Mouse (Mus musculus) right cerebral cortex, adult 2 months (tissue): ENCODE data around the gene Cbl.
A peak's percentile ranks its signal among the peaks of the same experiment; 100 is the strongest.

ENCODE experiments used
- DNase-seq, 2 experiments: peaks; one replicate each; pipeline ENCODE4 v3.0.0; 2021 to 2022; ENCODE audit warnings: low spot score in 2 of 2

Gene Cbl

GRCm38 (mm10) chr9:44233802-44234478, at the start of gene Cbl:
TSS of gene Cbl (minus strand) at chr9:44234049.
- DNase-seq = peak; percentile 100

DNA sequence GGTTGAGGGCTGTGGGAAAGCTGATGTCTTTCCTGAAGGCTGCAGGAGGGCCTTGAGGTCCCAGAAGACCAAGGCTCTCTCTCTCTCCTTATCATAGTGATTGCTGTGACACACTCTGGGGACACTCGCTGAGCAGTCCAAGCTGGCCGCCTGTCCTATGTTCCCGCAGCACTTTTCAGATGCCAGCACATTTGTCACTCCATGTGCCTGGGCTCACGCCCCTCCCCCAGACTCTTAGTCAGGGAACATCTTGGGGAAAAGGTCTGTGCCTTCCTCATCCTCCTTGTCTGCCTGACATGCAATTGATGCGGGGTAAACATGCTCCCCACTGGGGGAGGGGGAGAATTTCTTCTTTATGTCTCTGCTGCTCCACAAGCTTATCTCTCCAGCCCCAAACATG, 49.3 kb upstream of the Cbl start:
- DNase-seq = no peak

- DNase-seq = no peak
Measured at GRCm38 (mm10) chr9:44269973-44270372, 36.1 kb upstream of the Cbl start.

DNA sequence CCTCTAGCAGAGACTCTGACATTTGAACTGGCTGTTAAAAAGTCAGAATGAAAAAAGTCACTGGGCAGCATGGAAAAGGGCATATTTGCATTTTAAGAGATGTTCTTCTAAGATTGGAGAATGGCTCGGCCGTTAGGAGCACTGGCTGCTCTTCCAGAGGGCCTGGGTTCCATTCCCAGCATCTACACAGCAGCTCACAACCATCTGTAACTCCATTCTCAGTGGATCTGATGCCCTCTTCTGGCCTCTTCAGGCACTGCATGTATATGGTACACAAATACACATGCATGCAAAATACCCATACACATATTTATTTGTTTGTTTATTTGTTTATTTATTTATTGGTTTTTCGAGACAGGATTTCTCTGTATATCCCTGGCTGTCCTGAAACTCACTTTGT, 35.2 kb upstream of the Cbl start:
- DNase-seq = no peak

- DNase-seq = no peak
Measured at GRCm38 (mm10) chr9:44268432-44268831, 34.6 kb upstream of the Cbl start, which contains the start of gene Nlrx1. TSS of gene Nlrx1 (minus strand) at chr9:44268599.

GRCm38 (mm10) chr9:44268027-44268360, 34.1 kb upstream of the Cbl start:
- DNase-seq = peak; percentile 65 to 68

- no peak for DNase-seq
Measured at GRCm38 (mm10) chr9:44267319-44268026, 33.6 kb upstream of the Cbl start.

GRCm38 (mm10) chr9:44266478-44267226, 32.8 kb upstream of the Cbl start:
- peak; percentile 55 to 59 for DNase-seq

GRCm38 (mm10) chr9:44261388-44261787, 27.5 kb upstream of the Cbl start:
- no peak for DNase-seq

- no peak for DNase-seq
Measured at GRCm38 (mm10) chr9:44259014-44259413, 25.2 kb upstream of the Cbl start.

GRCm38 (mm10) chr9:44256213-44256612, 22.4 kb upstream of the Cbl start:
- DNase-seq = no peak

GRCm38 (mm10) chr9:44255136-44255521, 21.3 kb upstream of the Cbl start:
- no peak for DNase-seq

DNA sequence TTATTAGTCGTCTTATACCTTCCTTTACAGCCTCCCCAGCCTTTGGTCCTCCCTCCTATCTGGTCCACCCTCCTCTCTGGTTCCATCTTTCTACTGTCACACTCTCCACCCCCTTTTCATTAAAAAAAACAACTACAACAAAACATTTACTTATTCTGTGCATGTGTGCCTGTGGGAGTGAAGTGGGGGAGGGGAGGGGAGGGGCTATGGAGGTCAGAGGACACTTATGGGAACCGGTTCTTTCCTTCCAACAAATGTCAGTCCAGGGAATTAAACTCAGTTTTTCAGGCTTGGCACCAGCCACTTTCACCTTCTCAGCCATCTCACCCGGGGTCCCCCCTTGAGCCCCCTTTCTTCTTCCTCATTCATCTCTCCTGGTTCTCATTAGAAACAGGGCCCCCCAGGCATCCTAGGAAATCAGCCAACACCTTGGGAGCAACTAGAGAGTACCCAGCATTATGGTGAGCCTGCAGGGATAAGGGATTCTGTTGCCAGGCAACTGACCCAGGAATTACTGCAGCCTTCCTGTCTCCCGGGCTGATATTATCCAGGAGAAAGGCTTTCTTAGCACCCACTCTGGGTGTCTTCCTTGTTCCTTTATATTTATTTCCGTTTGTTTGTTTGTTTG, 20.8 kb upstream of the Cbl start:
- no peak for DNase-seq

GRCm38 (mm10) chr9:44253441-44253840, 19.6 kb upstream of the Cbl start:
- no peak for DNase-seq

DNA sequence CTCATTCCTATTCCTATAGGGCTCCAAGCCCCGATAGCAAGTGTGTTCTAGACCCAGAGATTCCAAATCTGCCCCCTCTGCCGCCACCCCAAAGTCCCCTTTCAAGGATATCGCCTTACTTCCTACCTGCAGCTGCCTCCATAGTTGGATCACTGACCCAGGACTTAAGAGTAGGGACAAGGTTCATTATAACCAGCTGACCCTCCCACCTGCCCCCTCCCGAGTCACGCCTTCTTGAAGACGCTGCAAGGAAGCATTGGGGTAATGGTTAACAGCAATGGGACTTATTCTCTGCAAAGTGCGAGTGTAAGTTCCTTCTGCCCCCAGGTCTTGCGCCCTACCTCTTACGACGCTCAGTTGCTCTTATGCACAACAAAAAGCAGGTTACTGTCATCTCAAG, 17.5 kb upstream of the Cbl start, which contains the start of gene Pdzd3:
Gene Pdzd3, minus strand, starts transcription at position 158 of the 400 bp plus-strand sequence.
- DNase-seq = no peak

DNA sequence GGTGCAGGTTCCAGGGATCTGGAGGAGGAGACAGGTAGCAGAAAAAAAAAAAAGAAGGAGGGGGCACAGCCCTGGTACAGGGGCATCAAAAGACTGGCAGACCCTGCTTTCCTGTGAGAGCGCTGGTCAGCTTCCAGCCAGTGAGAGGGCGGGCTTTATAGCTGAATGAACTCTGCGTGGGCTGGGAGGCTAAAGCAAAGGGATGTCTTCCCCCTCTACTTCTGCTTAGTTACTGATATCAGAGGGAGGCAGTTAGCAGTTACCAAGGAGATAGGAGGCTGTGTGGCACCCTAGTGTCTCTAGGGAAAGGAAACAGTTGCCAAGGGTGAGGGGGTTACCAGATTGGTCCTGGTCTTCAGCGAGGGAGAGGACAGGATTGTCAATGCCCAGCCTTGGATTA, 16.6 kb upstream of the Cbl start:
- DNase-seq = peak in 1 of 2 experiments; percentile 30

GRCm38 (mm10) chr9:44249181-44250146, 15.6 kb upstream of the Cbl start:
- DNase-seq = peak; percentile 59 to 66

DNA sequence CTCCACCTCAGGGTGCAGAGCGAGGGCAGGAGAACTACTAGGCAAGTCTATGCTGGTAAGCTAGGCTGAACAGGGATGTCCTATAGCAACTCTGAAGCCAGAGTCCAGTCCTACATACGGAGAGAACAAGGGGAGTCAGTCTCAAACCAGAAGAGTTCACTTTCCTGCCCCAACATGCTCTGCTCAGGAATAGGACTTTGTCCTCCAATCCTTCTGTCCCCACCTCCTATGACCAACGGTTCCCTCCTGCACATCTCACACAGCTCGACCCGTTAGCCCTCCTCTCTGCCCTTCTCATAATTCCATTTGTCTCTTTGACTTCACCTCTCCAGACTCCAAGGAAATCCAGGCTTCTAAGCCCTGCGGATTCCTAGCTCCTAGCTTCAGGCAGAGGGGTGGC, 14.1 kb upstream of the Cbl start:
- DNase-seq = no peak

GRCm38 (mm10) chr9:44243621-44244020, 9.8 kb upstream of the Cbl start:
- DNase-seq = no peak

- no peak for DNase-seq
Measured at GRCm38 (mm10) chr9:44241418-44241817, 7.6 kb upstream of the Cbl start.

DNA sequence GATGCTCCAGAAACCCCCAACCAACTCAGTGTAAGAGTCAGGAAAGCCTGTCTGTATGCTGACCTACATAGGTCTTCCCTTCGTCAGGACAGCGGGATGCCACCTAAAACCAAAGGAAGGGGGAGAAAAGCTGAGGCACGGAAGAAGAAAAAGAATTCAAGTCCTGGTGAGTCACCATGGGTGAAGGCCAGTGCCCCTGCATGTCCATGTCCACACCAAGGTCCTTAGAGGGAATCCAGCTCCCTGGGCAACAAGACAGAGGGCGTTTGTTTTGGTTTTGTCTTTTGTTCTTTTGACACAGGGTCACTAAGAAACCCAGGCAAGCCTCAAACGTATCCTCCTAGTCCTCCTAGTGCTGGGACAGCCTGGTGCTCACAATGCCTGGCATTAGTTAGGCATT, 7.1 kb upstream of the Cbl start:
- DNase-seq = no peak
